Mouse (Mus musculus) heart, embryonic 11.5 days (tissue): ENCODE data around the gene Rnf183. TPM values are rescaled to one million over a fixed set of nuclear protein-coding genes. Genes with fewer than 3 reads are reported as not detected.
"Not testable (repeated sequence)": the region's sequence is repeated elsewhere in the genome, so short reads cannot be mapped to it uniquely, and the experiment has no call there.

Experiments used
- ATAC-seq: fragments of 200-750 bp; cut with Nextera tagmentation; replicated peaks from 2 replicates; pipeline ENCODE4 v1.8.0; 2017; ENCODE audit warnings: moderate library complexity; ENCODE audit not compliant: insufficient number of reproducible peaks, low FRiP score, low TSS enrichment
- H3K27ac ChIP-seq: fragments of 300-500 bp; sonication (generic); 2 replicates; pipeline ENCODE4 v1.5.1; 2014; ENCODE audit warnings: mild to moderate bottlenecking, low read depth, low read length
- H3K27me3 ChIP-seq: fragments of 300-500 bp; sonication (generic); 2 replicates; pipeline ENCODE4 v1.6.1; 2014; ENCODE audit warnings: mild to moderate bottlenecking, low read length, mixed read lengths; ENCODE audit not compliant: control insufficient read depth, insufficient read depth
- H3K36me3 ChIP-seq: fragments of 300-500 bp; sonication (generic); 2 replicates; pipeline ENCODE4 v1.6.1; 2014; ENCODE audit warnings: mild to moderate bottlenecking, low read length, moderate library complexity, mixed read lengths; ENCODE audit not compliant: control insufficient read depth, insufficient read depth
- H3K4me1 ChIP-seq: fragments of 300-500 bp; sonication (generic); 2 replicates; pipeline ENCODE4 v1.6.1; 2014; ENCODE audit warnings: low read length; ENCODE audit not compliant: control insufficient read depth, insufficient read depth
- H3K4me2 ChIP-seq: fragments of 300-500 bp; sonication (generic); 2 replicates; pipeline ENCODE4 v1.6.1; 2014; ENCODE audit warnings: mild to moderate bottlenecking, moderate library complexity
- H3K4me3 ChIP-seq: fragments of 300-500 bp; sonication (generic); 2 replicates; pipeline ENCODE4 v1.5.1; 2014; ENCODE audit warnings: low read depth, low read length
- H3K9ac ChIP-seq: fragments of 300-500 bp; sonication (generic); 2 replicates; pipeline ENCODE4 v1.6.1; 2014; ENCODE audit warnings: mild to moderate bottlenecking, low read depth, low read length, moderate library complexity
- H3K9me3 ChIP-seq: fragments of 300-500 bp; sonication (generic); replicated peaks from 2 replicates; pipeline ENCODE4 v1.6.1; 2016; ENCODE audit warnings: low read length; ENCODE audit not compliant: control insufficient read depth
- WGBS: fragments of 180-500 bp; shearing (Covaris S2); extraction: QIAGEN DNeasy Blood & Tissue Kit; methylation state at CpG from one replicate; pipeline ENCODE4 v1.1.7; 2014; ENCODE audit not compliant: insufficient replicate concordance; 5-methylcytosine and 5-hydroxymethylcytosine counted together
- polyA plus RNA-seq: library from polyadenylated mRNA; unstranded; fragments of >200 nt; fragmentation: Nextera tagmentation; extraction: Ambion mirVana; gene quantifications from 2 replicates; pipeline ENCODE4 v1.2.1, GENCODE M21; 2014

Gene Rnf183
- not detected in 2 replicates for polyA plus RNA-seq

DNA sequence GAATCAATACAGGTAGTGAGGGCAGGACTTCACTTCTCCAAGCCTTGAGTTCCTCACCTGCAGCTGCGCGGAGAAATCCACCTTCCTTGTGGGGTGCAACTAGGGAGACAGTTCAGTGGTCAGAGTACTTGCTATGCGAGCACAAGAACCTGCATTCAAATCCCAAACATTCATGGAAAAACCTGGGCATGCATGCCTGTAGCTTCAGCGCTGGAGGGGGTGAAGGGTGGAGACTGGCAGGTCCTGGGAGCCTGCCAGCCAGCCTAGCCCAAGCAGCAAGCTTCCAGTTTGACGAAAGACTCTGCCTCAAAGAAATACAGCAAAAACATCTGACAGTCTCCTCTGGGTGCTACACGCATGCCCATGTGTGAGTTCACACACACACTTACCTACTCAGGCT, at the start of gene Rnf183:
TSS of gene Rnf183 (minus strand) at position 172 of the 400 bp plus-strand sequence.
- Histone ChIP-seq H3K4me2 (no peak within 1 kb of the TSS), H3K27me3 (no peaks in the 10 kb centered on the region), H3K36me3 (no peaks in the 10 kb centered on the region), H3K4me1 (no peaks in the 10 kb centered on the region), H3K9ac (no peak within 1 kb of the TSS), H3K9me3 (no peaks in the 10 kb centered on the region), H3K4me3 (no peak within 1 kb of the TSS), H3K27ac (no peak within 1 kb of the TSS)
- WGBS: 86% methylated on average over 6 of the region's 6 CpGs
- no peak for ATAC-seq

GRCm38 (mm10) chr4:62480709-62481605, 45.9 kb upstream of the Rnf183 start:
- Histone ChIP-seq H3K27me3 (peaks cover 8% of the 10 kb centered on the region), H3K36me3 (no peaks in the 10 kb centered on the region), H3K9ac (no peak overlapping the region), H3K4me1 (peaks cover 4% of the 10 kb centered on the region; the same call in 1 of the 2 replicates), H3K9me3 (no peaks in the 10 kb centered on the region), H3K27ac (no peak overlapping the region), H3K4me2 (no peak overlapping the region), H3K4me3 (no peak overlapping the region)
- peak; percentile 35; the same call in 1 of the 2 replicates for ATAC-seq
- WGBS: 40% methylated on average over 10 of the region's 10 CpGs

DNA sequence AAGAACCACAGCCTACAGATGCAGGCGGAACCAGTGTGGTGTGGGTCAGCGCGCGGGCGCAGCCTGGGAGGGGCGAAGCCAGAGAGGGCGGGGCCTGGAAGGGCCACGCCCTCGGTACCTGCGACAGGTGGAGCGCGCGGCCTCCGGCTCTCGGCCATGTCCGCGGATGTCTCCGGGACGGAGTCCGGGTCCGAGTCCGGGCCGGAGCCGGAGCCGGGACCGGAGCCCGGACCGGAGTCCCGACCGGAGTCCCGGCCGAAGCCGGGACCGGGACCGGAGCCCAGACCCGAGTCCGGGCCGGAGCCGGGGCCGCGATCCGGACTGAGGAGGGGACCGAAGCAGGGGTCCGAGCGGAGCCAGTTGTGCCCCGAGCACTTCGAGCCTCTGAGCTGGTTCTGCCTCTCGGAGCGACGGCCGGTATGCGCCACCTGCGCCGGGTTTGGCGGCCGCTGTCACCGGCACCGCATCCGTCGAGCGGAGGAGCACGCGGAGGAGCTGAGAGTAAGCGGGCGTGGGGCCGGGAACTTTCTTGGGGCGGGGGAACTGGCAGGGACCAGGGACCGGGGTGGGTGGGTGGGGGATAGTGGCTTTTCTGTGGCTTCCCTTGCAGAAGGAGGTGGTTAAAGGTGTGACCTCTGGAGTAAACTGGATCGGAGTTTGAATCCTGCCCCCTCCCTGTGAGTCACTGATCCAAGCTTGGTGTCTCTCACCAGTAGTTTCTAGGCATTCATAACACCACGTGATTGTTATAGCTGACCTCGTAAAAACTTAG, 45.1 kb upstream of the Rnf183 start, which contains the start of gene Bspry:
TSS of gene Bspry (plus strand) at position 117 of the 772 bp plus-strand sequence.
- Histone ChIP-seq H3K9ac (no peak within 1 kb of the TSS), H3K27ac (no peak within 1 kb of the TSS), H3K4me2 (peak within 1 kb of the TSS; percentile 89), H3K9me3 (no peaks in the 10 kb centered on the region), H3K27me3 (peaks cover 8% of the 10 kb centered on the region), H3K36me3 (no peaks in the 10 kb centered on the region), H3K4me1 (peaks cover 4% of the 10 kb centered on the region; the same call in 1 of the 2 replicates), H3K4me3 (peak within 1 kb of the TSS; percentile 50)
- WGBS: 3% methylated on average over 61 of the region's 71 CpGs
- peak; percentile 43; the same call in 1 of the 2 replicates for ATAC-seq

GRCm38 (mm10) chr4:62479593-62479936, 44.5 kb upstream of the Rnf183 start:
- 12% methylated on average over 11 of the region's 11 CpGs for WGBS
- not testable (repeated sequence) for H3K9ac ChIP-seq

GRCm38 (mm10) chr4:62477542-62478244, 42.6 kb upstream of the Rnf183 start:
- Histone ChIP-seq H3K4me2 (no peak overlapping the region), H3K9ac (no peak overlapping the region), H3K27ac (no peak overlapping the region), H3K4me1 (peaks cover 4% of the 10 kb centered on the region; the same call in 1 of the 2 replicates), H3K27me3 (peaks cover 8% of the 10 kb centered on the region), H3K9me3 (no peaks in the 10 kb centered on the region), H3K36me3 (no peaks in the 10 kb centered on the region), H3K4me3 (no peak overlapping the region)
- WGBS: 74% methylated on average over 6 of the region's 6 CpGs
- ATAC-seq: no peak

More at GRCm38 (mm10) chr4:62479593-62479936, 44.5 kb upstream of the Rnf183 start:
- ATAC-seq, H3K27me3 ChIP-seq, H3K9me3 ChIP-seq, H3K36me3 ChIP-seq, H3K27ac ChIP-seq, H3K4me1 ChIP-seq: not testable (repeated sequence)
- peak overlapping the region; percentile 89 for H3K4me2 ChIP-seq
- peak overlapping the region; percentile 50 for H3K4me3 ChIP-seq

GRCm38 (mm10) chr4:62475793-62476192, 40.7 kb upstream of the Rnf183 start:
- WGBS: 83% methylated on average over 6 of the region's 6 CpGs
- Histone ChIP-seq H3K27ac (no peak overlapping the region), H3K27me3 (peaks cover 8% of the 10 kb centered on the region), H3K4me2 (no peak overlapping the region), H3K9me3 (no peaks in the 10 kb centered on the region), H3K36me3 (no peaks in the 10 kb centered on the region), H3K9ac (no peak overlapping the region), H3K4me3 (no peak overlapping the region), H3K4me1 (peaks cover 4% of the 10 kb centered on the region; the same call in 1 of the 2 replicates)
- ATAC-seq: no peak

GRCm38 (mm10) chr4:62475131-62475530, 40.1 kb upstream of the Rnf183 start:
- 86% methylated on average over 2 of the region's 2 CpGs for WGBS

DNA sequence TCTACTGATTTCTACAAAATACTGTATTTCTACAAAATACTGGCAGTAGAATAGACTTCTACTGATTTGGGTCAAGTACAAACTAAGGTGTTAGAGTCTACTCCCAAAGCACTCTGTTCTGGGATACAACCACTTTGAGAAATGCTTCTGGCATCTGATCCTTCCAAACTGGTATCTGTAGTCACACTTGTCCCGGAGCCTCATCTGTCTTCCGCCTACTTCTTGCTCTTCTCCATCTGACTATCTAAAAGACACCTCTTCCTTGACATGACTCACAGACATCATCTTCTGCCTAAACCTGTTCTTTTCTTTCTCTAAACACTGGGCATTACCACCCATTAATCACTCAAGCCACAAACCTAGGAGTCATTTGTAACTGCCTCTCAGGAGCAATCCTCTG, 37.0 kb upstream of the Rnf183 start:
- H3K4me3 ChIP-seq: no peak overlapping the region
- no peaks in the 10 kb centered on the region for H3K36me3 ChIP-seq
- no peaks in the 10 kb centered on the region for H3K9me3 ChIP-seq
- H3K27ac ChIP-seq: no peak overlapping the region
- no peaks in the 10 kb centered on the region for H3K27me3 ChIP-seq
- H3K4me2 ChIP-seq: no peak overlapping the region
- 87% methylated on average over 2 of the region's 2 CpGs for WGBS
- no peaks in the 10 kb centered on the region for H3K4me1 ChIP-seq
- no peak for ATAC-seq
- no peak overlapping the region for H3K9ac ChIP-seq

More at GRCm38 (mm10) chr4:62475131-62475530, 40.1 kb upstream of the Rnf183 start:
- H3K4me2 ChIP-seq: no peak overlapping the region
- H3K27me3 ChIP-seq: peaks cover 7% of the 10 kb centered on the region
- no peaks in the 10 kb centered on the region for H3K9me3 ChIP-seq
- ATAC-seq: no peak
- peaks cover 3% of the 10 kb centered on the region; the same call in 1 of the 2 replicates for H3K4me1 ChIP-seq
- H3K27ac ChIP-seq: no peak overlapping the region
- H3K4me3 ChIP-seq: no peak overlapping the region
- no peak overlapping the region for H3K9ac ChIP-seq
- H3K36me3 ChIP-seq: no peaks in the 10 kb centered on the region
